Mouse (Mus musculus): ENCODE measurements around the gene Tef. TPM values are rescaled to one million over a fixed set of nuclear protein-coding genes. Genes with fewer than 3 reads are reported as not detected.

Gene Tef
- polyA plus RNA-seq (2016; fragmentation: Nextera tagmentation; extraction: Ambion mirVana) = 30.0 and 31.9 TPM in 2 replicates

GRCm38 (mm10) chr15:81802001-81802890 is at the start of gene Tef:
Tef (plus strand) TSS chr15:81802421.
- Histone ChIP-seq H3K9me3 (replicated peaks) (no peaks in the 10 kb centered on the region), H3K4me1 (peaks cover 28% of the 10 kb centered on the region), H3K36me3 (no peaks in the 10 kb centered on the region), H3K27me3 (0 out of 2 replicates have a peak, but pooled peaks cover 5% of the 10 kb centered on the region), H3K27ac (peak within 1 kb of the TSS; percentile 13; the same call in 1 of the 2 replicates), H3K9ac (peak within 1 kb of the TSS; percentile 32; the same call in 1 of the 2 replicates), H3K4me2 (replicated peaks) (peak within 1 kb of the TSS; percentile 44), H3K4me3 (peak within 1 kb of the TSS; percentile 12)
- 28% methylated on average over 19 of the region's 19 CpGs for WGBS
- peak; percentile 97 for ATAC-seq (ENCODE audit: low FRiP score)

DNA sequence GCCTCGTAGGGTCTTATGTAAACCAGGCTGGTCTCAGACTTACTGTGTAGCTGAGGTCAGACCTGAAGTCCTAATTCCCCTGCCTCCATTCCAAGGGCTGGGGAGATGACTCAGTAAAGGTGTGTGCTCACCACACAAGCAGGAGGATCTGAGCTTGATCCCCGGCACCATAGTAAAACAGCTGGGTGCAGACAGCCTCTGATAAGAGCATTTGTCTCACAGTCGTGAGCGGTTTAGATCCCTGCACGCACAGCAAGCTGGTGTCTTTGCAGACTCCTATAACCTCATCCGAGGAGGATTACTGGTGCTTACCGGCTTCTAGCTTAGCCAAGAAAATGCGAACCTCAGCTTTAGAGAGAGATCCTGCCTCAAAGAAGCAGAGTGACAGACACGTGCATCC is 48.6 kb upstream of the Tef start:
- H3K36me3 ChIP-seq = 0 out of 2 replicates have a peak, but pooled peaks cover 11% of the 10 kb centered on the region
- no peak overlapping the region for H3K9ac ChIP-seq
- peaks cover 5% of the 10 kb centered on the region; the same call in 1 of the 2 replicates for H3K4me1 ChIP-seq
- no peaks in the 10 kb centered on the region for H3K27me3 ChIP-seq
- no peak for ATAC-seq (ENCODE audit: low FRiP score)
- no peak overlapping the region for H3K27ac ChIP-seq
- H3K4me2 ChIP-seq (replicated peaks) = no peak overlapping the region
- H3K4me3 ChIP-seq = no peak overlapping the region
- WGBS = 98% methylated on average over 9 of the region's 9 CpGs
- 0 out of 2 replicates have a peak, but pooled peaks cover 4% of the 10 kb centered on the region for H3K9me3 ChIP-seq (replicated peaks)

- no peaks in the 10 kb centered on the region for H3K27me3 ChIP-seq
- 94% methylated on average over 5 of the region's 5 CpGs for WGBS
- H3K27ac ChIP-seq = no peak overlapping the region
- peaks cover 10% of the 10 kb centered on the region; the same call in 1 of the 2 replicates for H3K36me3 ChIP-seq
- no peak overlapping the region for H3K9ac ChIP-seq
- H3K9me3 ChIP-seq (replicated peaks) = 0 out of 2 replicates have a peak, but pooled peaks cover 1% of the 10 kb centered on the region
- no peaks in the 10 kb centered on the region for H3K4me1 ChIP-seq
- no peak for ATAC-seq (ENCODE audit: low FRiP score)
- H3K4me3 ChIP-seq = no peak overlapping the region
- H3K4me2 ChIP-seq (replicated peaks) = no peak overlapping the region
Measured at GRCm38 (mm10) chr15:81758701-81759100, 43.5 kb upstream of the Tef start.

DNA sequence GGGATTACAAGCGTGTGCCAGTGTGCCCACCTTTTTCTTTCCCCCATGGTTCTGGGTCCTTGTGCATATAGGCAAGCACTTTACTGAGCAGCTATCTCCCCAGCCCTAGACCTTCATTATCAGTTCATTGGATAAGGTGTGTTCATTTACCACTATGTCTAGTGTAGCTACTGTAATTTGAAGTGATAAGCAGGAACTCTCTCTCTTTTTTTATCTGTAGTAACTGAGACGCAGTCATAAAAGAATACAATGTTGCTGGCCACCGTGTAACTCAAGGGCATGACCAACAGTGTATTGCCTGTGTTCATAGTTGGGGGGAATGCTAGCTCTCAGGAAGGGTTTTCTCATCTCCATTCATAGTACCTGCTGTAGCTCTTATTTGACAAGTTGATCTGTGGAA is 42.7 kb upstream of the Tef start:
- Histone ChIP-seq H3K27me3 (no peaks in the 10 kb centered on the region), H3K4me3 (no peak overlapping the region), H3K27ac (no peak overlapping the region), H3K36me3 (peaks cover 7% of the 10 kb centered on the region; the same call in 1 of the 2 replicates), H3K9me3 (replicated peaks) (no peaks in the 10 kb centered on the region), H3K4me2 (replicated peaks) (no peak overlapping the region), H3K9ac (no peak overlapping the region), H3K4me1 (no peaks in the 10 kb centered on the region)
- no peak for ATAC-seq (ENCODE audit: low FRiP score)
- WGBS = 95% methylated on average over 3 of the region's 3 CpGs

DNA sequence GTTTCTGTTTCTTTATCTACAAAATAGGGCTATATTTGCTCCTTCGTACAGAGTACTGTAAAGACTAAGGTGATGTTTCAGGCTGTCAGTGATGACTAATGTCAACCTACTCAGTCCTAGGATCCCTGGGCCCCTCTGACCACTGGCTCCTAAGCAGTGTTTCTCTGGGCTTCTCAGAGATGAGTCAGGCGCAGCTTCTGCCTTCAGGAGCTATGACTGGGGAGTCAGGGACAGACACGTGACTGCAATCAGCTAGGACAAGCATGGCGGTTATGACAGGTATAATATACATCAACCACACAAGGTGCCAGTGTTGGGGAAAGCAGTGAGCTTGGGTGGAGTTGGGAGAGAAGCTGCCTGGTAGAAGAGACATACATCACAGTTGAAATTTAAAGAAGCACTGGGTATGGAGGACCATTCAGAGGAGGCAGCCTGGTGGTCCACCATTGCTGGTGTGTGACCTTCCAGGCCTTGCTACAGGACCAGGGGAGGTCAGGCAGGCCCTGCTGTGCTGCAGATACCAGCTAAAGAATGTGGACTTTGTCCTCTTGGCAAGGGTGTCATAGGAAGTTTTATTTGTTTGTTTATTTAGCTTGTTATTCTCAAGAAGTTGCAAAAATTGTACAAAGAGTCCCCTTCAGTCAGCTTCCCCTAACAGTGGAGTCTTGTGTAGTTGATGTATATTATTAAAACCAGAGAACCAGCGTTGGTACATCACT is 41.7 kb upstream of the Tef start:
- Histone ChIP-seq H3K27me3 (no peaks in the 10 kb centered on the region), H3K4me2 (replicated peaks) (no peak overlapping the region), H3K36me3 (peaks cover 7% of the 10 kb centered on the region; the same call in 1 of the 2 replicates), H3K4me3 (no peak overlapping the region), H3K4me1 (no peaks in the 10 kb centered on the region), H3K27ac (no peak overlapping the region), H3K9ac (no peak overlapping the region), H3K9me3 (replicated peaks) (no peaks in the 10 kb centered on the region)
- WGBS = 93% methylated on average over 5 of the region's 5 CpGs
- ATAC-seq (ENCODE audit: low FRiP score) = no peak

GRCm38 (mm10) chr15:81761381-81761780 is 40.8 kb upstream of the Tef start:
- H3K36me3 ChIP-seq = peaks cover 7% of the 10 kb centered on the region; the same call in 1 of the 2 replicates
- 78% methylated on average over 7 of the region's 7 CpGs for WGBS
- H3K27ac ChIP-seq = no peak overlapping the region
- H3K4me1 ChIP-seq = no peaks in the 10 kb centered on the region
- no peaks in the 10 kb centered on the region for H3K9me3 ChIP-seq (replicated peaks)
- no peak overlapping the region for H3K9ac ChIP-seq
- H3K4me2 ChIP-seq (replicated peaks) = no peak overlapping the region
- no peak for ATAC-seq (ENCODE audit: low FRiP score)
- no peak overlapping the region for H3K4me3 ChIP-seq
- no peaks in the 10 kb centered on the region for H3K27me3 ChIP-seq

- no peak overlapping the region for H3K9ac ChIP-seq
- H3K27ac ChIP-seq = no peak overlapping the region
- no peak overlapping the region for H3K4me3 ChIP-seq
- H3K36me3 ChIP-seq = peaks cover 7% of the 10 kb centered on the region; the same call in 1 of the 2 replicates
- ATAC-seq (ENCODE audit: low FRiP score) = no peak
- no peaks in the 10 kb centered on the region for H3K27me3 ChIP-seq
- no peaks in the 10 kb centered on the region for H3K4me1 ChIP-seq
- H3K9me3 ChIP-seq (replicated peaks) = no peaks in the 10 kb centered on the region
- WGBS = 84% methylated on average over 3 of the region's 3 CpGs
- no peak overlapping the region for H3K4me2 ChIP-seq (replicated peaks)
Measured at GRCm38 (mm10) chr15:81761959-81762358, 40.3 kb upstream of the Tef start.

- no peak overlapping the region for H3K4me2 ChIP-seq (replicated peaks)
- WGBS = 89% methylated on average over 6 of the region's 6 CpGs
Measured at GRCm38 (mm10) chr15:81764573-81764972, 37.6 kb upstream of the Tef start.

GRCm38 (mm10) chr15:81765651-81766050 is 36.6 kb upstream of the Tef start:
- H3K27me3 ChIP-seq = no peaks in the 10 kb centered on the region
- 93% methylated on average over 9 of the region's 9 CpGs for WGBS
- no peaks in the 10 kb centered on the region for H3K9me3 ChIP-seq (replicated peaks)
- H3K4me3 ChIP-seq = no peak overlapping the region
- H3K4me2 ChIP-seq (replicated peaks) = no peak overlapping the region
- H3K36me3 ChIP-seq = peaks cover 35% of the 10 kb centered on the region
- ATAC-seq (ENCODE audit: low FRiP score) = no peak
- H3K4me1 ChIP-seq = no peaks in the 10 kb centered on the region
- no peak overlapping the region for H3K9ac ChIP-seq
- H3K27ac ChIP-seq = no peak overlapping the region

More at GRCm38 (mm10) chr15:81764573-81764972, 37.6 kb upstream of the Tef start:
- no peak overlapping the region for H3K4me3 ChIP-seq
- H3K4me1 ChIP-seq = no peaks in the 10 kb centered on the region
- no peak overlapping the region for H3K27ac ChIP-seq
- H3K27me3 ChIP-seq = no peaks in the 10 kb centered on the region
- H3K36me3 ChIP-seq = peaks cover 25% of the 10 kb centered on the region
- no peak overlapping the region for H3K9ac ChIP-seq
- no peak for ATAC-seq (ENCODE audit: low FRiP score)
- no peaks in the 10 kb centered on the region for H3K9me3 ChIP-seq (replicated peaks)

GRCm38 (mm10) chr15:81766439-81766838 is 35.8 kb upstream of the Tef start:
- no peak overlapping the region for H3K9ac ChIP-seq
- no peak overlapping the region for H3K4me3 ChIP-seq
- no peak for ATAC-seq (ENCODE audit: low FRiP score)
- no peak overlapping the region for H3K27ac ChIP-seq
- 87% methylated on average over 5 of the region's 5 CpGs for WGBS
- H3K4me1 ChIP-seq = no peaks in the 10 kb centered on the region
- H3K27me3 ChIP-seq = no peaks in the 10 kb centered on the region
- peaks cover 37% of the 10 kb centered on the region for H3K36me3 ChIP-seq
- H3K9me3 ChIP-seq (replicated peaks) = no peaks in the 10 kb centered on the region
- H3K4me2 ChIP-seq (replicated peaks) = no peak overlapping the region

DNA sequence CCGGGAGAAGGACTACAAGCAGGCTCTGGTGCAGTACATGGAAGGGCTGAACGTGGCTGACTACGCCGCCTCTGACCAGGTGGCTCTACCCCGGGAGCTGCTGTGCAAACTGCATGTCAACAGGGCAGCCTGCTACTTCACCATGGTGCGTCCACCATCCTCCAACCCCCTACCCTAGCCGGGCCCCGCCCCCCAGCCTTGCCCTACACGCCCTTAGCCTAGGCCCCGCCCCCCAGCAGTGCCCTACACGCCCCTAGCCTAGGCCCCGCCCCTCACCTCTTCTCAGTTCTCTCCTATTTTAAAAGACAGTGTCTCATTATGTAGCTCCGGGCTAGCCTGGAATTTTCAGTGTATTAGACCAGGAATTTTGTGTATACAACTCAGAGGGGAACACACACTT is 33.2 kb upstream of the Tef start:
- no peak overlapping the region for H3K27ac ChIP-seq
- H3K4me1 ChIP-seq = no peaks in the 10 kb centered on the region
- ATAC-seq (ENCODE audit: low FRiP score) = no peak
- WGBS = 62% methylated on average over 12 of the region's 13 CpGs
- H3K4me3 ChIP-seq = no peak overlapping the region
- H3K36me3 ChIP-seq = peaks cover 56% of the 10 kb centered on the region
- H3K4me2 ChIP-seq (replicated peaks) = no peak overlapping the region
- H3K9ac ChIP-seq = no peak overlapping the region
- H3K9me3 ChIP-seq (replicated peaks) = no peaks in the 10 kb centered on the region
- H3K27me3 ChIP-seq = no peaks in the 10 kb centered on the region

DNA sequence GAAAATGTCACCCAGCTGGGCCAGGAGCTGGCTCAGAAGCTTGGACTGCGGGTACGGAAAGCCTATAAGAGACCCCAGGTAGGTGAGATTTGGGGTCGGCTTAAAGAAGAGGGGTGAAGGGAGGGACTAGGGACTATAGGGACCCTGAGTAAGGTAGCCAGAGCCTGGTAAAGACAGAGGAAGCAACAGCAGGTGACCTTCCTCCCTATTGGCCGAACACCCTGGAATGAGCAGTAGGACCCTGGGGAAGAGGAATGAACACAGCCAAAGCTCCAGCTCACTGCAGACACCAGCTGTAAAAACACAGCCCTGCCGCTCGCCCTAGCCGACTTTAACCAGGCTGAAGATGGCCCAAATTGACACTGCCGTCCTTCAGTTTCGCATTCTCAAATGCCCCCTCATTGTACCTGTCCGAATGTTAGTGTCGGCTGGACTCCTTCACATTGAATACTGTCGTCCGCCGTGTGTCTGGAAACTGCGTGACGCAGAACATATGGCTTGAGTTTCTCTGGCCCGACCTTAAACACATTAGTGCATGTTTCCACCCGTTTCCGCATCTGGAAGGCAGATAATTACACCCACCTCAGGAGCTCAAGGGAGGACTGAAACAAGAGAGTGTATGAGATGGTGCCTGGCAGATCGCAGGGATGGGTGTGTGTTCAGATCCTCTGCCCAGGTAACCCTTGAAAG is 29.6 kb upstream of the Tef start:
- Histone ChIP-seq H3K27ac (no peak overlapping the region), H3K4me3 (no peak overlapping the region), H3K9ac (no peak overlapping the region), H3K36me3 (peaks cover 91% of the 10 kb centered on the region), H3K9me3 (replicated peaks) (no peaks in the 10 kb centered on the region), H3K4me1 (no peaks in the 10 kb centered on the region), H3K27me3 (no peaks in the 10 kb centered on the region), H3K4me2 (replicated peaks) (no peak overlapping the region)
- 77% methylated on average over 20 of the region's 20 CpGs for WGBS
- no peak for ATAC-seq (ENCODE audit: low FRiP score)

Measured in hindbrain, embryonic 12.5 days (tissue).